Mouse (Mus musculus) B cell, adult 2 months (primary cell): Measurements from ENCODE around the gene Cdk2ap2.

Source experiments
- DNase-seq, 2 experiments: peaks; one replicate each; pipeline ENCODE4 v3.0.0; 2022

The Cdk2ap2 gene

DNA sequence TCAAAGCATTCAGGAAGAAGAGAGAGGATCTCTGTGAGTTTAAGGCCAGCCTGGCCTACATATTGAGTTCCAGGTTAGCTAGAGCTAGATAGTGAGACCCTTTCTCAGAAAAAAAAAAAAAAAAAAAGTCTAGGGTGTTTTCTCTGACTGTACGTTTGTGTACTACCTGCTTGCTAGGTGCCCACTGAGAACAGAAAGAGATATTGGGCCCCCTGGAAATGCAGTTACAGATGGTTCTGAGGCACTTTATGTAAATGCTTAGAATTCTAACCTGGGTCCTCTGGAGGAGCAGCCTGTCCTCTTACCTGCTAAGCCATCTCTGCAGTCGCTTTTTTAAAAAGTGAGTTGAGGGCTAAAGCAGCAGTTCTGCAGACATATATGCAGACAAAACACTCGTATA, 1.2 kb upstream of the Cdk2ap2 start:
- no peak for DNase-seq

DNA sequence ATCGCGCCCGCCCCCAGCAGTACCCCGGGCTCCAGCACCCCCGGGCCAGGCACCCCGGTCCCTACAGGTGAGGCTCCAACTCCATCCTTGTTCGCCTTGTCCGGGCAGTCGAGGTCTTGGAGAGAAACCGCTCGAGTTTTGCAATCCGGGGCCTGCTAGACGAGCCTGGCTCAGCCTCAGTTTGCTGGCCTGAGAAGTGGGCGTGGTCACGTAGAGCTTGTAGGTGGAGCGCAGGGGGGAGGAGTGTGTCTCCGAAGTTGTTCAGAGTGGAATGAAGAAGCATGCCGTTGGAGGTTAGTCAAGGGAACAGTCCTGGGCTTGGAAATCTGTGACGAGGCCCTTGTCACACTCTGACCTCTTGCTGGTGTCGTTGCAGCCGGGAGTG, 451 bp downstream of the Cdk2ap2 start:
- no peak for DNase-seq

DNA sequence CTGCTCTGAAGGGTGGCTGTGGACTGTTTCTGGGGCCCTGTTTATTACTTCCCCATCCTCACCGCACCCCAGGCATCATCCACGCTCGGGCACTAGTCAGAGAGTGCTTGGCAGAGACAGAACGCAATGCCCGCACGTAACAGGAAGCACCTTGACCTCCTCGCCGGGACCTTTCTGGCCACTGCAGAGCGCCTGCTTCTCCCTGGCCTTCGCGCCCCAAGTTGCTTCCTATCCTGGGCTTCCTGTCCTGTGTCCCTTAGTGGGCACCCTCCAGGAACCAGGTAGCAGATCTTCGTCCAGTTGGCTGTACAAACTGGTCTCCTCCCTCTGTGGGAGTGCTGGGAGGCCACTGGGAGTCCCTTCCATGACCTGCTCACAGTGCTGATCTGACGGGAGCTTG, 1.4 kb downstream of the Cdk2ap2 start:
- DNase-seq, result peak in 1 of 2 experiments; percentile 9

DNA sequence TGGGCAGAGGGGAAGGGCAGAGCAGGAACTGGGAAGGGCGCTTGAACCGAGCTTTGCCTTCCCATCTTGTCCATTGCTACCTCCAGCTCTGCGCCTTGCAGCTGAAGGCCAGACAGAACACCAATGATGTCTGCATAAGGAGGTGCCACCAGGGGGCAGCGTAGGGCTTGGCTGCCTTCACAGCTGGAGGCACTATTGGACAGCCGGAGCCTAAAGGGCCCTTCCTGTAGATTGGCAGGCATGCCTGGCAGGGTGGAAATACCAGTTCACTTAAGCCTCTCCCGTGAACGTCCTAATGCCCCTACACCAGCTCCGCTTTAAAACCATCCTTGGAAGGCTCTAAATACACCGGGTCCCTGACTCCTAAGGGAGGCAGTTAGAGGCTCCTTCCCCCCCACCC, 2.1 kb downstream of the Cdk2ap2 start:
- peak; percentile 95 to 97 for DNase-seq

DNA sequence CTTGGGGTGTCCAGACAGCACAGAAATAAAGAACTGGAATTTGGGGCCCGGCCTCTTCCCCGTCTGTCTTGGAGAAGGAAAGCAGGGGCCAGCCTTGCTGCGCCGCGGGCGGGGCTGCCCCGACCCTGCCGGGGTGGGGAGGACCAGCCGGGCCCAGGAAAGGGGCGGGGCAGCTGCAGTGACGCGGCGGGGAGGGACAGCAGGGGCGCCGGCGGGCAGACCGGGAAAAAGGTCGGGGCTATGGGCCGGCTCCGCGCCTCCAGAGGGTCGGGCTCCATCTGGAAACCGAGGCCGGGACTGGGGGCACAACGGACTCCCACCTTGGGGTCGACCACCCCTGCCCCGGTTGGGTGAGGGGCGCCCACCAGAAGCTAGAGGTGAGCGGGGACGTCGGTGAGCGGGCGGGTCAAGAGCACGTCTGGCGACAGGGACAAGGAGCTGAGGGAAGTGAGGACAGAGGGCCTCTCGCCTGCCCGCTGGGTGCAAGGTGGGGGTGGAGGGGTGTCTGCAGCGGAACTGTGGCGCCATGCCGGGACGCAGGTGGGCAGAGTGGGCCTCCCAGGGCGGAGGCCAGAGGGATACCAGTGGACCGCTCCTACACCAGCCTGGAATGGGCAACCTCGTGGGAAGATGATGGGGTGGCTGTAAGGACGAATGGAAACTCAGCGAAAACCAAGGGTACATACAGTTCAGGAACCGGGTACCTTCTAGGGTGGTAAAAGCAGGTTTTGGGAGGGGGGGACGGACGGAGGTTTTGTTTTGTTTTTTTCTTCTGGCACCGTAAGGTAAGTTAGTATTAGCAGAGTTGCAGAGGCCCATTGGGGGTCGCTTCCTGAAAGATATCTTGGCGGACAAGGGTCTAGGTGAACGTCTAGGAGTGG, 3.1 kb downstream of the Cdk2ap2 start, which contains the start of gene Pitpnm1:
Gene Pitpnm1, plus strand, starts transcription at position 162 of the 881 bp plus-strand sequence.
- DNase-seq, result peak; percentile 70

DNA sequence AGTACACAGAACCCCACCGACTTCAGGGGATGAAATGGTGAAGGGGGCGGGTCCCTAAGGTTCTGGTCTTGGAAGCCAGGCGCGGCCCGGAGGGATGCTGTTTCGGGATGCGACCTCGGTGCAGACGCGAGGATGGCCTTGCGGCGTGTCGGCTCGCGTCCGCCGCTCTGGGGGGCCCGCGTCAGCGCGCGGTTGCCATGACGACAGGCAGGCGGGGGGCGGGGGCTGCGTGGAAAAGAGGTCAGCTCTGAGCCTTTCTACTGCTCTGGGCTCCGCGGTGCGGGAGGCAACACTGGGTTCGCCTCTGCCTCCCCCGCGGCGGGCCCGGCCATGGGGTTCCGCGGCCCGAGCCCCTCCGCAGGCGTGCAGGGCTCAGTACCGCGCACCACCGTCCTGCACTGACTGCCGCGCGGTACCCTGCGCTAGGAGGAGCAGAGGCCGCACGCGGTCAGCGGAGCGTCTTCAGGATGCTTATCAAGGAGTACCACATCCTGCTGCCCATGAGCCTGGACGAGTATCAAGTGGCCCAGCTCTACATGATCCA, 3.8 kb downstream of the Cdk2ap2 start:
- peak; percentile 46 to 51 for DNase-seq

- DNase-seq, result no peak
These were observed 4.5 kb downstream of the Cdk2ap2 start for GRCm38 (mm10) chr19:4101466-4101865.

- no peak for DNase-seq
These were observed 5.1 kb downstream of the Cdk2ap2 start for GRCm38 (mm10) chr19:4102049-4102448.

DNA sequence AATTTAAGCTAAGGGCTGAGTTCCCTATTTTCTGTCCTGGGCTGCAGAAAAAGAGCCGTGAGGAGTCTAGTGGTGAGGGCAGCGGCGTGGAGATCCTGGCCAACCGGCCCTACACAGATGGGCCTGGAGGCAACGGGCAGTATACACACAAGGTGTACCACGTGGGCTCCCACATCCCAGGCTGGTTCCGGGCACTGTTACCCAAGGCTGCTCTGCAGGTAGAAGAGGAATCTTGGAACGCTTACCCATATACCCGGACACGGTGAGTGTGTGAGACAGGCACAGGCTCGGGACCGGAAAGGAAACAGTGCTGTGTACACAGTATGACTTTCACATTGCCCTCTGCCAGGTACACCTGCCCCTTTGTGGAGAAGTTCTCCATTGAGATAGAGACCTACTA, 5.6 kb downstream of the Cdk2ap2 start:
- DNase-seq, result no peak

DNA sequence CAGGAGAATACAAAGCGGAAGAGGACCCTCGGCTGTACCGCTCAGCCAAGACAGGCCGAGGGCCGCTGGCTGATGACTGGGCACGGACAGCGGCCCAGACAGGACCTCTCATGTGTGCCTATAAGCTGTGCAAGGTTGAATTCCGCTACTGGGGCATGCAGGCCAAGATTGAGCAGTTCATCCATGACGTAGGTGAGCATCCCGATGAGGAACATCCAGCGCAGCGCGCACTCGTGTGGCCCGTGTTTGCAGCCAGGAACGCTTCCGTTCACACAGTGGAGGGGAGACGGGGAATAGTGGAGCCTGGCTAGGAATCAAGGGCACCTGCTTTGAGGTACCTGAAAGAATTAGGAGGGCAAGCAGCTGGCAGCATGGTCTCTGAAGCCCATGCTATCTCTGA, 6.3 kb downstream of the Cdk2ap2 start:
- no peak for DNase-seq

DNA sequence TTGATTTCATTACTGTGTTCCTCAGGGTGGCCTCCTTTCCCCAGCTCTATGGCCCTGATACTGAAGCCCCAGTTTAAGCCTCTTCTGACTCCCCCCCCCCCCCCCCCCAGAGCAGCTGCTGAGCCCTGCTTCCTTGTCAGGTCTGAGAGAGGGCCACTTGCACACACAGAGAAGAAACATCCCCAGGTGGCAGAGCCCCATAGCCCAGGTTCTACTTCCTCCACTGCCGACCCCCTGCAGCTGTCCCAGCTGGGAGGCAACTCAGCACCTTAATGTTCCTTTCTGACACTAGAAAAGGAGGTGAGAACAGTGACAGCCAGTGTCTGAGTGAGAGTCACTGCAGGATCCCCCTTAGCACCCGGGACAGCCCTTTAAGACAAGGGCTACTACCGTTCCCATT, 6.8 kb downstream of the Cdk2ap2 start:
- no peak for DNase-seq

GRCm38 (mm10) chr19:4104675-4105194, 7.8 kb downstream of the Cdk2ap2 start:
- no peak for DNase-seq

- DNase-seq, result no peak
These were observed 9.7 kb downstream of the Cdk2ap2 start for GRCm38 (mm10) chr19:4106654-4107053.

DNA sequence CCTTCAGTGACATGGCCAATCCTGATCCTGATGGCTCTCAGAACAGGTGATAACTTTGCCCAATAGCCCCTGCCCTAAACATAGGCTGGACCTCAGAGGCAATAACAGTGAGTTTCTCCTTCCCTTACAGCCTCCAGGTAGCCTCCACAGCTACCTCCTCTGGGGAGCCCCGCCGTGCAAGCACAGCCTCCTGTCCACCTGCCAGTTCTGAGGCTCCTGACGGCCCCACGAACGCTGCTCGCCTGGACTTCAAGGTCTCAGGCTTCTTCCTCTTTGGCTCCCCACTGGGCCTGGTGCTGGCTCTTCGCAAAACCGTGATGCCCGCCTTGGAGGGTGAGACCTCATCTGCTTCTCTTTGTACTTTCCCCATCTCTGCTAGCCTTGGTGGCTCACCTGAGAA, 11.6 kb downstream of the Cdk2ap2 start:
- DNase-seq, result no peak

DNA sequence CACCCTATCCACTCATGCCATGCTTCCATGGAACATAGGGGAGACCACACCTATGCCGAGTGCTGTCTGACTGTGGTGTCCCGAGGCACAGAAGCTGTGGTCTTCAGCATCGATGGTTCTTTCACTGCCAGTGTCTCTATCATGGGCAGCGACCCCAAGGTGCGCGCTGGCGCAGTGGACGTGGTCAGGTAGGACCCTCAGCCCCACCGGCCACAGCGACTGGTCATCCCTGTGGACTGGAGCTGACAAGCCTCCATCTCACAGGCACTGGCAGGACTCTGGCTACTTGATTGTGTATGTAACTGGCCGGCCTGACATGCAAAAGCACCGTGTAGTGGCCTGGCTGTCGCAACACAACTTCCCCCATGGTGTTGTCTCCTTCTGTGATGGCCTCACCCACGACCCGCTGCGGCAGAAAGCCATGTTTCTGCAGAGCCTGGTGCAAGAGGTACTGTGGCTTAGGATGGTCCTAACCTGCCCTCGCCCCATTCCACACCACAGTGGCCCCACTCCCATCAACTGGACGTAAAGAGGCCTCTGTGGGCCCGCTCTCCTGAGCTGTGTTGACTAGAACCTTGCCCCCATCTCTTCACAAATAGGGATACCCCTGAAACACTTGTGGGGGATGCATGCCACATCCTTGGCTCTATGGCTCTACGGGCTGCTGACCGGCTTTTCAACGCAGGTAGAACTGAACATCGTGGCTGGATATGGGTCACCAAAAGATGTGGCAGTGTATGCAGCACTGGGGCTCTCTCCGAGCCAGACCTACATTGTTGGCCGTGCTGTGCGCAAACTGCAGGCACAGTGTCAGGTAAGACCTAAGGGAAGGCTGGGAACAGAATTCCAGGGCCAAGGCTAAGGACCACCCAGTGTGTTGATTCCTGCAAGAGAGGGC, 15.3 kb downstream of the Cdk2ap2 start:
- DNase-seq, result no peak

DNA sequence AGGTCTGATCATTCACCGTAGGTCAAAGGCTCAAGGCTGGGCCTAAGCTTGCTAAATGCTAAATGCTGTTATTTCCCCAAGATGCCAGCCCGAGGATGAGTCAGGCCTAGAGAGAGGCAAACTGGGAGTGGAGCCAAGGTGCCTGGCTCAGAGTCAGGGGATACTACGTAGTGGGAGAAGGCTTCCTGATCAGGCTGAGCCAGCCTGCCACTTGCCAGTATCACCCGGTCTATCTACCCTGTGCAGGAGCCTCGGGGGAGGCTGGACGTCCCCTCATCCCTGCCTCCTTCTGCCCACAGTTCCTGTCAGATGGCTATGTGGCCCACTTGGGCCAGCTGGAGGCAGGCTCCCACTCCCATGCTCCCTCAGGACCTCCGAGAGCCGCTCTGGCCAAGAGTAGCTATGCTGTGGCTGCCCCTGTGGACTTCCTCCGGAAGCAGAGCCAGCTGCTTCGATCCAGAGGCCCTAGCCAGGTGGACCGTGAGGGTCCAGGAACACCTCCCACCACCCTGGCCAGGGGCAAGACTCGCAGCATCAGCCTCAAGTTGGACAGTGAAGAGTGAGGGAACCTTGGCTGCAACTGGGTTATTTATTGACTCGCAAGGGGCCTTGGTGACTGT, 16.3 kb downstream of the Cdk2ap2 start:
- no peak for DNase-seq

DNA sequence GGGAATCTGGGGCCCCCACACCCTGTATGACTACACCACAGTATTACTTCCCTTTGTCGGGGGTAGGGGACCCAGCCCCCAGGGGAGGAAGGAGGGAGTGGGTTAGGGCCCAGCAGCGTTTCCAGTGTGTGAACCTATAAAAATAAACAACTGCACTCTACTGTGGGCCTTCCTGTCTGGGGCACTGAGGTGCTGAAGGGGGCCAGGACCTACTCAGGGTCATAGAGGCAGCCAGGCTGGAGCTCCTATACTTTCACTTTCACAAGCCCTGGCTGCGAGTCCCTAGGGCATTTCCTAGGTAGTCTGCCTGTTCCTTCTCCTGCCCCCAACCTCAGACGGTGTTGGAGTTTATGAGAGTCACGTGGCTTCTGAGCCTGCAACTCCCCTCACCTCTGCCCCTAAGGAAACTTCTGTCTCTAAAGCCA, 16.8 kb downstream of the Cdk2ap2 start:
- peak; percentile 73 to 79 for DNase-seq

DNA sequence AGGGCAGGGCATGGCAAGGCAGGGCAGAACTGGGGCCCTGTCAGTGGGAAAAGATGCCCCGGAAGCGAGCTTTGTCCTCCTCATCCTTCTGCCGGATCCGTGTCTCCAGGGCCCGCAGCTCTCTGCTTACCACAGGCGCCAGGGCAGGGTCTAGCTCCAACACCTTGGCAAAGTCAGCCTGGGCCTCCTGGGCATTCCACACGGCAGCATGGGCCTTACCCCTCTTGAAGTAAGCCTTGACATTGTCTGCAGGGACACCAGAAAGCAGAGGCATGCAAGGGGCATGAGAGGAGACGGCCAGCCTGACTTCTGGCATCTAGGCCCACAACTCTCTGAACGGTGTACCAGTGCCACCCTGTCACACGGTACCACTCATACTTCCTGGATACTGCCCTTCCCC, 17.6 kb downstream of the Cdk2ap2 start:
- DNase-seq, result no peak

DNA sequence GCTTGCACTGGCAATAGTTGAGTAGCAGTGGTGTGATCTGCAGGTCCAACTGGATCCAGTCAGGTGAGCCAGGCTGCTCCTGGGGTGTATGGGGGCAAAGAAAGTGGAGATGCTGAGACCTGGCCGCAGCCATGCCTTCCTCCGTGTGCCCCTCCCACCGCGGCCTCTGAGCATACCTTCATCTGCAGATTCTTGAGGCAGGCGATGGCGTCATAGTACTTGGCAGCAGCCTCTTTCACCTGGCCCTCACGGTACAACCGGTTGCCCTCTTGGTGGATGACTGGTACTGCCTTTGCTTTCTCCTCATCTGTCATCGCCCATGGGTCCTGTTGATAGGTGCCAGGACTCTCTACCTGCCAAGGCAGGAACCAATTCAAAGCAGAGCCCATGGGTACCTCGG, 18.2 kb downstream of the Cdk2ap2 start:
- no peak for DNase-seq

DNA sequence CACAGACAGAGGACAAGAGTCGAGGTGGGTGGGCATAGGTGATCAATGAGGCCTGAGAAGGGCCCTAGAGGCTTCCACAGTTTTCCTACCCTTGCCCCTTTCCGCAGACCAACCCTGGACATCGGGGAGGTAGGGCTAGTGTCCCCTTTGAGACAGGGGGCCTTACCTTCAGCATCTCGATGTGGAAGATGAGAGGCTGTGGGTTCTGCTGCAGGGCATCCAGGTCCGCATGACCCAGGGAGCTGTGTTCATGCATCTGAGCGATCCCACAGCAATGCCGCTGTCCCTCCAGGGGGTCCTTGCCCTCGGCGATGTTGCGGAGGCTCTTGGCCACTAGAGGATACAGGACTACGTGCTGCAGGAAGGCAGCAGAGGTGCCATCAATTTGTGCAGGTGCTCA, 18.8 kb downstream of the Cdk2ap2 start:
- DNase-seq, result no peak

DNA sequence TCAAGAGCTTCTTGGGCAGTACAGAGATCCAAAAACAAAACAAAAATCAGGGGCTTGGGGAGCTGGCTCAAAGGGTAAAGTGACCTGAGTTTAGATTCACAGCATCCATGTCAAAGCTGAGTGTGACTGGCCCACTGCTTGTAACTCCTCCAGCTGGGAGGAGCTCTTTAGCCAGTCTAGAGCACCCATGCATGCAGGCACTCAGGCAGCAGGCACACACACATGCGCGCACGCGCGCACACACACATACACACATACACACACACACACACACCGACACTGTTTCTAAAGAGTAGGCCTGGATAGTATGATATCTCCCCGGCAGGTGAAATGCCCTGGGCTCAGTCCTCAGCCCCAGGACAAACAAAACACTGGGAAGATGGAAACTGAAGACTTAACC, 20.0 kb downstream of the Cdk2ap2 start:
- peak; percentile 29 to 33 for DNase-seq

DNA sequence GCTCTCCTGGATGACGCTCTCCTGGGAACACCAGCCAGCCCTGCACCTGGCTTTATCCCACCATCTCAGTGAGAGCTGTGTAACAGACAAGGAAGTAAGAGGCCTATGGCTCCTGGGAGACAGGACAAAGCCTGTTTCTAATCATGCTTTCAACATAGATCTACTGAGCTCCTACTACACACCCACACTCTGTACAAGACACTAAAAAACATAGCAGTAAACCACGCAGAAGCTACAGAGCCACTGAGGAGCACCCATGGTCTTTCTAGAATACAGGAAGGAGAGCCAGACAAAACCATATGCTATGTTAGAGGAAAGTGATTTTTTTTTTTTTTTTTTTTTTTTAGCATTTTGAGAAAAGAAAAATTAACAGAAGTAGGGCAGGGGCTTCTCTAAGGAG, 21.4 kb downstream of the Cdk2ap2 start:
- no peak for DNase-seq
